Mouse (Mus musculus): ENCODE data around the gene Ubap2l.

DNA sequence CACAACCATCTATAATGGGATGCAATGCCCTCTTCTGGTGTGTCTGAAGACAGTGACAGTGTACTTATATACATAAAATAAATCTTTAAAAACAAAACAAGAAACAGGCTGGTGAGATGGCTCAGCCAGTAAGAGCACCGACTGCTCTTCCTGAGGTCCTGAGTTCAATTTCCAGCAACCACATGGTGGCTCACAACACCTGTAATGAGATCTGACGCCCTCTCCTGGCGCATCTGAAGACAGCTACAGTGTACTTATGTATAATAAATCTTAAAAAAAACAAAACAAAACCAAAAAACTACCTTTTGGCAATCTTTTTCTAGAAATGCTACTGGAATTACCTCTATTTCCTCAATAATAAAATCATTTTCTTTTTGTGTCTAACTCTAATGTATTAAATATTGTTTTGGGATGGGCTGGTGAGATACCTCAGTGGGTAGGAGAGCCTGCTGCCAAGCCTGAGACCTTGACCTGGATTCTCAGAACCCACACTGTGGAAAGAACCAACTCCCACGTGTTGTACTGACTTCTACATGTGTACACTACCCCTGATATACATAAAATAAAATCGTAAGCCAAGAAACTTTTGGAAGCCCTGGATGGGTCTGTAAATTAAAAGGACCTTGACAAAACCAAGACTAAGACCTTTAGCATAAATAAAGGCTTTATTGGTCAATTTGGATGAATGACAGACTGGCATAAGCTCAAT is 57.5 kb downstream of the Ubap2l start:
- no peak for TF ChIP-seq POLR2A (IDR thresholded peaks at IDR 0.05; ENCODE audit: extremely low read depth, insufficient read depth, low read length)
- no peak for TF ChIP-seq CTCF (IDR thresholded peaks at IDR 0.05; ENCODE audit: extremely low read depth, insufficient read depth, low read length)
